Mouse (Mus musculus) kidney, adult 2 months (tissue): ENCODE measurements at regions not wholly inside any gene's neighbourhood (a gene's known extent, or its start where the extent isn't known, plus 50 kb on each side); places are given as distances from the start of the nearest gene placed in this dataset.

ENCODE experiments used
- DNase-seq: peaks from one replicate; pipeline ENCODE4 v3.0.0; 2021
- H3K27ac ChIP-seq: fragments of 200-500 bp; 2 replicates; pipeline ENCODE4 v1.5.1; 2012; ENCODE audit warnings: low read depth, low read length, control low read depth, inconsistent platforms; ENCODE audit not compliant: insufficient read depth
- H3K27me3 ChIP-seq: fragments of 200-500 bp; replicated peaks from 2 replicates; pipeline ENCODE4 v1.6.1; 2012; ENCODE audit warnings: mild to moderate bottlenecking, moderate library complexity, low read length, inconsistent platforms; ENCODE audit not compliant: control insufficient read depth, insufficient read depth
- H3K36me3 ChIP-seq: fragments of 200-500 bp; 2 replicates; pipeline ENCODE4 v1.6.1; 2012; ENCODE audit warnings: mild to moderate bottlenecking, moderate library complexity, low read length, inconsistent platforms; ENCODE audit not compliant: control insufficient read depth, insufficient read depth
- H3K4me1 ChIP-seq: fragments of 200-500 bp; 2 replicates; pipeline ENCODE4 v1.6.1; 2011; ENCODE audit warnings: low read length; ENCODE audit not compliant: control insufficient read depth, insufficient read depth
- H3K4me3 ChIP-seq: fragments of 200-500 bp; 2 replicates; pipeline ENCODE4 v1.5.1; 2011; ENCODE audit warnings: mild to moderate bottlenecking, low read depth, low read length, control low read depth; ENCODE audit not compliant: insufficient read depth
- CTCF ChIP-seq: fragments of 200-500 bp; conservative IDR thresholded peaks from 2 replicates; pipeline ENCODE4 v1.5.1; 2011; ENCODE audit warnings: low read depth, mild to moderate bottlenecking, control low read depth, low read length, moderate library complexity, mixed read lengths; ENCODE audit not compliant: insufficient read depth, insufficient read length
- POLR2A ChIP-seq: fragments of 200-500 bp; IDR thresholded peaks from one replicate; pipeline ENCODE4 v1.6.1; 2011; ENCODE audit warnings: low read depth, low read length, control low read depth
- WGBS: fragments of 180-500 bp; shearing (Covaris S2); methylation state at CpG from one replicate; pipeline ENCODE4 v1.1.7; 2018; 5-methylcytosine and 5-hydroxymethylcytosine counted together

- TF ChIP-seq POLR2A = no peak
- no peak for TF ChIP-seq CTCF
- 62% methylated on average over 8 of the region's 8 CpGs for WGBS
Measured at GRCm38 (mm10) chr2:144173358-144174106, 96.9 kb upstream of the Mgme1 start.

GRCm38 (mm10) chr2:144174366-144175035 lies 96.0 kb upstream of the Mgme1 start:
- no peaks in the 10 kb centered on the region for H3K27me3 ChIP-seq
- TF ChIP-seq CTCF (no peak), POLR2A (no peak)
- H3K36me3 ChIP-seq = no peaks in the 10 kb centered on the region
- WGBS = 90% methylated on average over 5 of the region's 5 CpGs
- H3K4me1 ChIP-seq = peaks cover 6% of the 10 kb centered on the region; the same call in 1 of the 2 replicates
- H3K27ac ChIP-seq = no peak overlapping the region
- H3K4me3 ChIP-seq = no peak overlapping the region
- DNase-seq = no peak

More at GRCm38 (mm10) chr2:144173358-144174106, 96.9 kb upstream of the Mgme1 start:
- no peak overlapping the region for H3K4me3 ChIP-seq
- no peaks in the 10 kb centered on the region for H3K36me3 ChIP-seq
- H3K4me1 ChIP-seq = peaks cover 6% of the 10 kb centered on the region; the same call in 1 of the 2 replicates
- no peak for DNase-seq
- H3K27me3 ChIP-seq = no peaks in the 10 kb centered on the region
- H3K27ac ChIP-seq = no peak overlapping the region

GRCm38 (mm10) chr2:144176508-144177170 lies 93.8 kb upstream of the Mgme1 start:
- Histone ChIP-seq H3K4me3 (no peak overlapping the region), H3K36me3 (no peaks in the 10 kb centered on the region), H3K27ac (no peak overlapping the region), H3K27me3 (no peaks in the 10 kb centered on the region), H3K4me1 (peaks cover 3% of the 10 kb centered on the region; the same call in 1 of the 2 replicates)
- TF ChIP-seq CTCF (no peak), POLR2A (no peak)
- WGBS = 95% methylated on average over 9 of the region's 9 CpGs
- no peak for DNase-seq

- Histone ChIP-seq H3K27ac (no peak overlapping the region), H3K36me3 (no peaks in the 10 kb centered on the region), H3K4me1 (peaks cover 3% of the 10 kb centered on the region; the same call in 1 of the 2 replicates), H3K27me3 (no peaks in the 10 kb centered on the region), H3K4me3 (no peak overlapping the region)
- no peak for TF ChIP-seq POLR2A
- no peak for TF ChIP-seq CTCF
- WGBS = 47% methylated on average over 6 of the region's 6 CpGs
- no peak for DNase-seq
Measured at GRCm38 (mm10) chr2:144177268-144177667, 93.2 kb upstream of the Mgme1 start.

GRCm38 (mm10) chr2:144177920-144178319 lies 92.5 kb upstream of the Mgme1 start:
- no peak for DNase-seq
- H3K4me1 ChIP-seq = 0 out of 2 replicates have a peak, but pooled peaks cover 3% of the 10 kb centered on the region
- no peak for TF ChIP-seq POLR2A
- TF ChIP-seq CTCF = no peak
- no peaks in the 10 kb centered on the region for H3K36me3 ChIP-seq
- no peak overlapping the region for H3K27ac ChIP-seq
- 77% methylated on average over 6 of the region's 6 CpGs for WGBS
- H3K27me3 ChIP-seq = no peaks in the 10 kb centered on the region
- H3K4me3 ChIP-seq = no peak overlapping the region

GRCm38 (mm10) chr2:144182108-144182507 lies 88.4 kb upstream of the Mgme1 start:
- no peaks in the 10 kb centered on the region for H3K27me3 ChIP-seq
- no peaks in the 10 kb centered on the region for H3K36me3 ChIP-seq
- no peak for TF ChIP-seq CTCF
- TF ChIP-seq POLR2A = no peak
- 79% methylated on average over 5 of the region's 5 CpGs for WGBS
- no peak for DNase-seq
- no peak overlapping the region for H3K27ac ChIP-seq
- H3K4me3 ChIP-seq = no peak overlapping the region
- peaks cover 4% of the 10 kb centered on the region; the same call in 1 of the 2 replicates for H3K4me1 ChIP-seq

GRCm38 (mm10) chr2:144182542-144182941 lies 87.9 kb upstream of the Mgme1 start:
- TF ChIP-seq POLR2A (no peak), CTCF (no peak)
- Histone ChIP-seq H3K36me3 (no peaks in the 10 kb centered on the region), H3K4me3 (no peak overlapping the region), H3K4me1 (peaks cover 3% of the 10 kb centered on the region; the same call in 1 of the 2 replicates), H3K27me3 (no peaks in the 10 kb centered on the region), H3K27ac (no peak overlapping the region)
- 86% methylated on average over 7 of the region's 7 CpGs for WGBS
- no peak for DNase-seq
